Comparison of ENCODE assay signal across 14 mouse cellular contexts in the genomic region with DNA sequence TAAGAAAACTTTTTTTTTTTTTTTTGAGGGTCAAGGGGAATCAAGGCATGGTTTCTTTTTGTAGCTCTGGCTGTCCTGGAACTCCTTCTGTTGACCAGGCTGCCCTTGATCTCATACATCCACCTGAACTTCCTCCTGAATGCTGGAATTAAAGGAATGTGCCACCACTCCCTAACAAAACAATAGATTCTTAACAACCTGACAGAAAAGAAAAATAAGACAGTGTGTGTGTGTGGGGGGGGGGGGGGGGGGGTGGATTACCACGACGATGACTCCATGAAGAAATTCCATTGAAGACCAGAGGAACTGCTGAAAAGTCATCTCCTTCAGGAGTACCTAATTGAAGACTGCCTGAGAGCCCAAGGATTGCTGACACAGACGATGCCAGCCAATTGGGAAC.
"Had no signal": no experiment of that assay in that cellular context is flagged by ENCODE, and none has a peak within 500 bp of the region (broad histone marks: within the 10 kb centered on the region; RNA-seq: fewer than 3 reads in every experiment).

No protein-coding gene starts in this region.

- H3K4me1 ChIP-seq: neural tube, embryonic 15.5 days; stomach, embryonic 15.5 days had no signal

- H3K4me3 ChIP-seq: neural tube, embryonic 15.5 days; stomach, embryonic 15.5 days had no signal

- DNase-seq: retina, postnatal 1 day; right cerebral cortex, postnatal 14 days; right cerebral cortex, postnatal 25 days; right cerebral cortex, postnatal 4 days; spleen, adult 18-20 months; thymus, adult 18-20 months; thymus, adult 2 months; thymus, postnatal 14 days; thymus, postnatal 25 days; thymus, postnatal 36 days; thymus, postnatal 4 days had no signal

- H3K27ac ChIP-seq: neural tube, embryonic 15.5 days; stomach, embryonic 15.5 days; stomach, postnatal 0 days had no signal

- H3K36me3 ChIP-seq: neural tube, embryonic 15.5 days; stomach, embryonic 15.5 days had no signal

- H3K4me2 ChIP-seq: neural tube, embryonic 15.5 days; stomach, embryonic 15.5 days had no signal

- H3K9me3 ChIP-seq: neural tube, embryonic 15.5 days; stomach, embryonic 15.5 days had no signal

- H3K9ac ChIP-seq: neural tube, embryonic 15.5 days; stomach, embryonic 15.5 days had no signal

- H3K27me3 ChIP-seq: neural tube, embryonic 15.5 days; stomach, embryonic 15.5 days had no signal
